Mouse (Mus musculus): Measurements from ENCODE around the gene Hmgcs2. TPM values are rescaled to one million over a fixed set of nuclear protein-coding genes. Genes with fewer than 3 reads are reported as not detected.

Hmgcs2 gene
- polyA plus RNA-seq, 1 experiment from 2014 or later = 24.8 TPM

DNA sequence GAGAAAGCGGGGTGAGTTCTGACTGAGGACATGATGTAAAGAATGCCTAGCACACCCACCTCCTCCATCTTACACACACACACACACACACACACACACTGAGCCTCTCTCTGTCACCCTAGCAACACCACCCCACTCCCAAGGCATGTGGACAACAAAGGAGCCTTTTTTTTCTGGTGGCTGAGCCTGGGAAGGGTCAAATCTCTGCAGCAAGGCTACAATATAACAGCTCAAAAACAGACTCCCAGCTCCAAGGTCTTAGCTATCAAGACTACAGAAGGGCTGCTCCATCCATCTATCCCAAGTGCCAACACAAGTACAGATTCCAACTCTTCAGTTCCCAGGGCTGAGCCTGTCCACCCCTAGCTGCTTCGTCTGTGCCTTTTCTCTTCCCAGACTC, 39.0 kb downstream of the Hmgcs2 start:
- Histone ChIP-seq H3K36me3 (ENCODE audit: control insufficient read depth, insufficient read depth, low read length) (no peaks in the 10 kb centered on the region), H3K9me3 (ENCODE audit: control insufficient read depth, low read length) (no peaks in the 10 kb centered on the region), H3K9ac (ENCODE audit: low read depth, low read length) (no peak overlapping the region), H3K4me1 (ENCODE audit: control insufficient read depth, insufficient read depth, low read depth, low read length) (peaks cover 8% of the 10 kb centered on the region; the same call in 1 of the 2 replicates), H3K27me3 (replicated peaks; ENCODE audit: control insufficient read depth, insufficient read depth, low read length) (no peaks in the 10 kb centered on the region), H3K4me2 (ENCODE audit: low read length) (no peak overlapping the region), H3K27ac (ENCODE audit: low read depth, low read length) (peak overlapping the region; percentile 69), H3K4me3 (ENCODE audit: low read length) (no peak overlapping the region)
- 18% methylated on average over 2 of the region's 2 CpGs for WGBS
- peak; percentile 94 for ATAC-seq

DNA sequence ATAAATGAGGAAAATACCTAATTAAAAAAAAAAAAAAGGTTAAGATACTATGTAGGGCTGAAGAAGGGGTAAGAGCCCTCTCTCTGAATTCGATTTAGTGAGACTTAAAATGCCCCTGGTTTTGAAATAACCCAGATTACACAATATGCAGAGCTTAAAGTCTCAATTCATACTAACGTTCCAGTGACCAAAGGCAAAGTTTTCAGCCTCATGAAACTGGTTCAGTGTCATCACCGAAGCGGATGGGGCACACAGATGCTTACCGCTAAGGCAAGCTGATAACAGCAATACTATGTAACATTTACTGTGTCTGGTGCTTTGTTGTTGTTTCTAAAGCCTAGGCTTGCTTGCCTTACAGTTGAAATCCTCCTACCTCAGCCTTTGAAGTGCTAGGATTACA, 42.0 kb downstream of the Hmgcs2 start:
- H3K36me3 ChIP-seq (ENCODE audit: control insufficient read depth, insufficient read depth, low read length) = no peaks in the 10 kb centered on the region
- peaks cover 5% of the 10 kb centered on the region; the same call in 1 of the 2 replicates for H3K4me1 ChIP-seq (ENCODE audit: control insufficient read depth, insufficient read depth, low read depth, low read length)
- no peak for ATAC-seq
- H3K4me3 ChIP-seq (ENCODE audit: low read length) = no peak overlapping the region
- no peak overlapping the region for H3K4me2 ChIP-seq (ENCODE audit: low read length)
- no peaks in the 10 kb centered on the region for H3K27me3 ChIP-seq (replicated peaks; ENCODE audit: control insufficient read depth, insufficient read depth, low read length)
- no peak overlapping the region for H3K9ac ChIP-seq (ENCODE audit: low read depth, low read length)
- WGBS = 97% methylated on average over 5 of the region's 5 CpGs
- no peak overlapping the region for H3K27ac ChIP-seq (ENCODE audit: low read depth, low read length)
- H3K9me3 ChIP-seq (ENCODE audit: control insufficient read depth, low read length) = no peaks in the 10 kb centered on the region

DNA sequence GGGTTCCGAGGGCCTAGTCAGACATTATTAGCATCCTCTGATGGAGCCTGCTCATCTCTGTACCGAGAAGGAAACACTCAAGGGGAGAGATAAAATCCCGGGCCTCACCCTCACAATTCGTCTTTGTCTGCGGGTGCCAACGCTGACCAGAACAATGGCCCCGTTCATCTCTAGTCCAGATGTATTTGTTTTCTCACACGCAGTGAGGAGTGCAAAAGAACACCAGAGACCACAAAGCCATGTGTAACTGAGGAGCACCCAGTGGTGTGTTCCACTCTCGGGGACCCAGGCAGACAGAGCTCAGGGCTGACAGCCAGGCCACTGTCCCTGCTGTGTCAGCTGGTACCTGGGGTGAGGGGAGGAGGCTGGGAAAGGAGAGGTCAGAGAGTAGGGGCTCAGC, 44.0 kb downstream of the Hmgcs2 start:
- Histone ChIP-seq H3K4me3 (ENCODE audit: low read length) (no peak overlapping the region), H3K9ac (ENCODE audit: low read depth, low read length) (no peak overlapping the region), H3K4me2 (ENCODE audit: low read length) (no peak overlapping the region), H3K4me1 (ENCODE audit: control insufficient read depth, insufficient read depth, low read depth, low read length) (0 out of 2 replicates have a peak, but pooled peaks cover 4% of the 10 kb centered on the region), H3K27me3 (replicated peaks; ENCODE audit: control insufficient read depth, insufficient read depth, low read length) (no peaks in the 10 kb centered on the region), H3K9me3 (ENCODE audit: control insufficient read depth, low read length) (no peaks in the 10 kb centered on the region), H3K36me3 (ENCODE audit: control insufficient read depth, insufficient read depth, low read length) (no peaks in the 10 kb centered on the region), H3K27ac (ENCODE audit: low read depth, low read length) (no peak overlapping the region; the same call in 1 of the 2 replicates)
- WGBS = 51% methylated on average over 9 of the region's 9 CpGs
- ATAC-seq = peak; percentile 40; the same call in 1 of the 2 replicates

DNA sequence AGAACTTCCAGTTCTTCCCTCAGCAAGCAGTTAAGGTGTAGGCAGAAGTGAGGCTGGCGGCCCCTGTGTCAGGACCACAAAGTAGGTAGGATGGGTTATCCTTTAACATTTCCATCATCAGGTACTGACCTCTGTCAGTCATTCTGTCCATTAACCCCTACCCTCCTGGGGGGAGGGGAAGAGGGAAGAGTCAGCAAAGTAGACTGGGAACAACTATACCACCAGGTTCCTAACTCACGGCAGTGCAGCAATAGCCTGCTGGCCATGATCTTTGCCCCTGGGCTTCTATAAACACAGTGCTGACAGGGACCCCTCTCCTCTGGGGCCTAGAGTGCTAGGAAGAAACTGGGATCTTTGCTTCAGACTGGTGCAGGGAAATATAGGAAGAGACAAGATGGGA, 53.8 kb downstream of the Hmgcs2 start:
- Histone ChIP-seq H3K36me3 (ENCODE audit: control insufficient read depth, insufficient read depth, low read length) (no peaks in the 10 kb centered on the region), H3K4me3 (ENCODE audit: low read length) (no peak overlapping the region), H3K9me3 (ENCODE audit: control insufficient read depth, low read length) (no peaks in the 10 kb centered on the region), H3K4me1 (ENCODE audit: control insufficient read depth, insufficient read depth, low read depth, low read length) (peaks cover 20% of the 10 kb centered on the region), H3K27me3 (replicated peaks; ENCODE audit: control insufficient read depth, insufficient read depth, low read length) (no peaks in the 10 kb centered on the region), H3K9ac (ENCODE audit: low read depth, low read length) (no peak overlapping the region), H3K27ac (ENCODE audit: low read depth, low read length) (no peak overlapping the region), H3K4me2 (ENCODE audit: low read length) (no peak overlapping the region)
- no peak for ATAC-seq
- WGBS = 82% methylated on average over 2 of the region's 2 CpGs

GRCm38 (mm10) chr3:98335331-98335730, 55.1 kb downstream of the Hmgcs2 start:
- no peak for ATAC-seq
- Histone ChIP-seq H3K27ac (ENCODE audit: low read depth, low read length) (no peak overlapping the region), H3K4me2 (ENCODE audit: low read length) (no peak overlapping the region; the same call in 1 of the 2 replicates)

GRCm38 (mm10) chr3:98335886-98336285, 55.7 kb downstream of the Hmgcs2 start:
- ATAC-seq = no peak
- H3K9me3 ChIP-seq (ENCODE audit: control insufficient read depth, low read length) = no peaks in the 10 kb centered on the region
- H3K27ac ChIP-seq (ENCODE audit: low read depth, low read length) = no peak overlapping the region
- H3K4me3 ChIP-seq (ENCODE audit: low read length) = no peak overlapping the region
- WGBS = 61% methylated on average over 7 of the region's 7 CpGs
- peak overlapping the region; percentile 99 for H3K4me2 ChIP-seq (ENCODE audit: low read length)
- H3K4me1 ChIP-seq (ENCODE audit: control insufficient read depth, insufficient read depth, low read depth, low read length) = peaks cover 20% of the 10 kb centered on the region
- no peak overlapping the region for H3K9ac ChIP-seq (ENCODE audit: low read depth, low read length)
- no peaks in the 10 kb centered on the region for H3K27me3 ChIP-seq (replicated peaks; ENCODE audit: control insufficient read depth, insufficient read depth, low read length)
- H3K36me3 ChIP-seq (ENCODE audit: control insufficient read depth, insufficient read depth, low read length) = no peaks in the 10 kb centered on the region

More at GRCm38 (mm10) chr3:98335331-98335730, 55.1 kb downstream of the Hmgcs2 start:
- H3K9ac ChIP-seq (ENCODE audit: low read depth, low read length) = no peak overlapping the region; the same call in 1 of the 2 replicates
- H3K36me3 ChIP-seq (ENCODE audit: control insufficient read depth, insufficient read depth, low read length) = no peaks in the 10 kb centered on the region
- no peaks in the 10 kb centered on the region for H3K9me3 ChIP-seq (ENCODE audit: control insufficient read depth, low read length)
- no peak overlapping the region for H3K4me3 ChIP-seq (ENCODE audit: low read length)
- no peaks in the 10 kb centered on the region for H3K27me3 ChIP-seq (replicated peaks; ENCODE audit: control insufficient read depth, insufficient read depth, low read length)
- peaks cover 20% of the 10 kb centered on the region for H3K4me1 ChIP-seq (ENCODE audit: control insufficient read depth, insufficient read depth, low read depth, low read length)

GRCm38 (mm10) chr3:98336661-98337654, 56.7 kb downstream of the Hmgcs2 start:
- ATAC-seq = peak; percentile 55
- peak overlapping the region; percentile 3 for H3K4me3 ChIP-seq (ENCODE audit: low read length)

GRCm38 (mm10) chr3:98338584-98339041, 58.4 kb downstream of the Hmgcs2 start:
- no peaks in the 10 kb centered on the region for H3K9me3 ChIP-seq (ENCODE audit: control insufficient read depth, low read length)
- peak overlapping the region; percentile 99 for H3K4me2 ChIP-seq (ENCODE audit: low read length)
- H3K27me3 ChIP-seq (replicated peaks; ENCODE audit: control insufficient read depth, insufficient read depth, low read length) = no peaks in the 10 kb centered on the region
- WGBS = 3% methylated on average over 15 of the region's 15 CpGs
- peak overlapping the region; percentile 67 for H3K4me3 ChIP-seq (ENCODE audit: low read length)
- peaks cover 20% of the 10 kb centered on the region for H3K4me1 ChIP-seq (ENCODE audit: control insufficient read depth, insufficient read depth, low read depth, low read length)
- H3K27ac ChIP-seq (ENCODE audit: low read depth, low read length) = peak overlapping the region; percentile 74
- H3K9ac ChIP-seq (ENCODE audit: low read depth, low read length) = peak overlapping the region; percentile 75
- peak; percentile 31; the same call in 1 of the 2 replicates for ATAC-seq
- H3K36me3 ChIP-seq (ENCODE audit: control insufficient read depth, insufficient read depth, low read length) = no peaks in the 10 kb centered on the region

More at GRCm38 (mm10) chr3:98336661-98337654, 56.7 kb downstream of the Hmgcs2 start:
- H3K27ac ChIP-seq (ENCODE audit: low read depth, low read length) = no peak overlapping the region; the same call in 1 of the 2 replicates
- H3K27me3 ChIP-seq (replicated peaks; ENCODE audit: control insufficient read depth, insufficient read depth, low read length) = no peaks in the 10 kb centered on the region
- H3K4me2 ChIP-seq (ENCODE audit: low read length) = peak overlapping the region; percentile 99
- H3K9me3 ChIP-seq (ENCODE audit: control insufficient read depth, low read length) = no peaks in the 10 kb centered on the region
- H3K4me1 ChIP-seq (ENCODE audit: control insufficient read depth, insufficient read depth, low read depth, low read length) = peaks cover 20% of the 10 kb centered on the region
- WGBS = 49% methylated on average over 22 of the region's 22 CpGs
- H3K9ac ChIP-seq (ENCODE audit: low read depth, low read length) = no peak overlapping the region
- no peaks in the 10 kb centered on the region for H3K36me3 ChIP-seq (ENCODE audit: control insufficient read depth, insufficient read depth, low read length)

DNA sequence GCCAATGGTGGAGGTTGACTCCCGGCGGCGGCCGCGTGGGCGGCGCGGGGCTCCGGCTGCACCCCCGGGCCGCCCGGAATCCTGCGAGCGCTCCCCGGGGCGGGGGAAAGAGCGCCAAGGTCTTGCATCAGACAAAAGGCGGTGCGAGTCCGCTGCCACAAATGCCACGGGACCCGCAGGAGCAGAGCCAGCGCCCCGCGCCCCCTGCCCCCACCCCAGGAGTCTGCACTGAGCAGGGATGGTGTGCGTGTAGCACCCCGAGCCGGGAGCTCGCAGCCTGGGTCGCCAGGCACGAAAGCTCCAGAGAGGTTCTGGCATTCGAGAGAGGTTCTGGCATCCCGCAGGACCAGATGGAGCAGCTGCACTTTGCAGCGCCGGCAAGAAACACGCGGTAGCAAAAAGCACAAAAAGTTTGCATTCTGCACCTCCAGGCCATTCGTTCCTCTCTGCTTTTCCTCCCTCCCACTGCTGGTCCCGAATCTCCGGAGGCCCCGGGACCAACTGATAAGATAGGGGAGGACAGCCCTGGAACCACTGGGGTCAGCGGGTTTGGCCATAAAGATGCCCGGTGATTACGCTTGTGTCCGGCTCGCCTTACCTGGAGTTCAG, 59.0 kb downstream of the Hmgcs2 start:
- Histone ChIP-seq H3K36me3 (ENCODE audit: control insufficient read depth, insufficient read depth, low read length) (no peaks in the 10 kb centered on the region), H3K4me1 (ENCODE audit: control insufficient read depth, insufficient read depth, low read depth, low read length) (peaks cover 20% of the 10 kb centered on the region), H3K27ac (ENCODE audit: low read depth, low read length) (peak overlapping the region; percentile 74), H3K4me3 (ENCODE audit: low read length) (peak overlapping the region; percentile 67), H3K27me3 (replicated peaks; ENCODE audit: control insufficient read depth, insufficient read depth, low read length) (no peaks in the 10 kb centered on the region), H3K9me3 (ENCODE audit: control insufficient read depth, low read length) (no peaks in the 10 kb centered on the region), H3K4me2 (ENCODE audit: low read length) (peak overlapping the region; percentile 99), H3K9ac (ENCODE audit: low read depth, low read length) (peak overlapping the region; percentile 75)
- under 1% methylated on average over 40 of the region's 46 CpGs for WGBS
- ATAC-seq = peak; percentile 48
